Mouse (Mus musculus) naive thymus-derived CD4-positive, alpha-beta T cell, adult 2 months (primary cell): ENCODE data around the gene B4galt3.
"Not testable (repeated sequence)": the region's sequence is repeated elsewhere in the genome, so short reads cannot be mapped to it uniquely, and the experiment has no call there.

Experiments used
- DNase-seq: peaks from one replicate; pipeline ENCODE4 v3.0.0-alpha.2; 2011; ENCODE audit warnings: low read depth

Gene B4galt3

GRCm38 (mm10) chr1:171240911-171241310 lies 29.2 kb upstream of the B4galt3 start:
- DNase-seq: no peak

- DNase-seq: not testable (repeated sequence)
These were observed 28.2 kb upstream of the B4galt3 start for GRCm38 (mm10) chr1:171241952-171242351.

GRCm38 (mm10) chr1:171245353-171245752 lies 24.8 kb upstream of the B4galt3 start:
- DNase-seq: no peak

GRCm38 (mm10) chr1:171246709-171247452 lies 23.2 kb upstream of the B4galt3 start:
- DNase-seq: peak; percentile 99

GRCm38 (mm10) chr1:171247453-171247841 lies 22.7 kb upstream of the B4galt3 start:
- no peak for DNase-seq

- no peak for DNase-seq
These were observed 22.2 kb upstream of the B4galt3 start for GRCm38 (mm10) chr1:171247916-171248315.

GRCm38 (mm10) chr1:171248386-171249226 lies 21.5 kb upstream of the B4galt3 start:
- no peak for DNase-seq

GRCm38 (mm10) chr1:171249913-171250600 lies 20.1 kb upstream of the B4galt3 start, which contains the start of gene Adamts4:
Gene Adamts4, plus strand, starts transcription at chr1:171250421.
- DNase-seq: no peak

- no peak for DNase-seq
These were observed 19.2 kb upstream of the B4galt3 start, which contains the start of gene Ndufs2 for GRCm38 (mm10) chr1:171250680-171251593. Gene Ndufs2, minus strand, starts transcription at chr1:171251388.

- no peak for DNase-seq
These were observed 18.4 kb upstream of the B4galt3 start for GRCm38 (mm10) chr1:171251594-171252324.

GRCm38 (mm10) chr1:171252415-171252814 lies 17.7 kb upstream of the B4galt3 start:
- DNase-seq: no peak

GRCm38 (mm10) chr1:171256095-171256818 lies 13.9 kb upstream of the B4galt3 start:
- no peak for DNase-seq

GRCm38 (mm10) chr1:171256937-171257548 lies 13.1 kb upstream of the B4galt3 start:
- DNase-seq: peak; percentile 78

GRCm38 (mm10) chr1:171257781-171258180 lies 12.3 kb upstream of the B4galt3 start:
- no peak for DNase-seq

GRCm38 (mm10) chr1:171258921-171259320 lies 11.2 kb upstream of the B4galt3 start:
- no peak for DNase-seq

- no peak for DNase-seq
These were observed 9.8 kb upstream of the B4galt3 start for GRCm38 (mm10) chr1:171260316-171260715.

- DNase-seq: peak; percentile 76
These were observed 7.5 kb upstream of the B4galt3 start for GRCm38 (mm10) chr1:171262594-171263130.

GRCm38 (mm10) chr1:171263185-171263611 lies 6.9 kb upstream of the B4galt3 start:
- DNase-seq: no peak
